Mouse (Mus musculus): ENCODE results near the gene Ptgds. TPM values are rescaled to one million over a fixed set of nuclear protein-coding genes. Genes with fewer than 3 reads are reported as not detected.

Gene Ptgds
- polyA plus RNA-seq, 2 experiments = 2.4 to 4.0 TPM

- H3K9me3 ChIP-seq (ENCODE audit: control insufficient read depth, low read length) = no peaks in the 10 kb centered on the region
- no peak overlapping the region for H3K9ac ChIP-seq (ENCODE audit: low read depth, low read length, severe bottlenecking)
- no peak for ATAC-seq (ENCODE audit: low FRiP score, low read depth)
- TF ChIP-seq POLR2A (IDR thresholded peaks at IDR 0.05; ENCODE audit: borderline replicate concordance, extremely low read depth, insufficient read depth, insufficient read length) = no peak
- no peak overlapping the region for H3K27ac ChIP-seq (replicated peaks; ENCODE audit: low read depth, low read length)
- DNase-seq (ENCODE audit: low spot score) = no peak
- no peak overlapping the region for H3K4me3 ChIP-seq (replicated peaks; ENCODE audit: low read length)
- no peak overlapping the region for H3K4me2 ChIP-seq (replicated peaks; ENCODE audit: low read depth, low read length, severe bottlenecking)
- H3K36me3 ChIP-seq (ENCODE audit: control insufficient read depth, insufficient read depth, low read length) = no peaks in the 10 kb centered on the region
- no peaks in the 10 kb centered on the region for H3K27me3 ChIP-seq (ENCODE audit: control insufficient read depth, insufficient read depth, low read length)
- H3K4me1 ChIP-seq (ENCODE audit: control insufficient read depth, insufficient read depth, low read length) = no peaks in the 10 kb centered on the region
- WGBS = 83% methylated on average over 7 of the region's 7 CpGs
Observed at GRCm38 (mm10) chr2:25488671-25489068, 18.8 kb upstream of the Ptgds start.

- Histone ChIP-seq H3K9me3 (ENCODE audit: control insufficient read depth, low read length) (no peaks in the 10 kb centered on the region), H3K27me3 (ENCODE audit: control insufficient read depth, insufficient read depth, low read length) (no peaks in the 10 kb centered on the region), H3K4me3 (replicated peaks; ENCODE audit: low read length) (no peak overlapping the region), H3K9ac (ENCODE audit: low read depth, low read length, severe bottlenecking) (no peak overlapping the region), H3K36me3 (ENCODE audit: control insufficient read depth, insufficient read depth, low read length) (no peaks in the 10 kb centered on the region), H3K4me1 (ENCODE audit: control insufficient read depth, insufficient read depth, low read length) (no peaks in the 10 kb centered on the region), H3K4me2 (replicated peaks; ENCODE audit: low read depth, low read length, severe bottlenecking) (no peak overlapping the region), H3K27ac (replicated peaks; ENCODE audit: low read depth, low read length) (no peak overlapping the region)
- no peak for DNase-seq (ENCODE audit: low spot score)
- no peak for ATAC-seq (ENCODE audit: low FRiP score, low read depth)
- WGBS = 59% methylated on average over 6 of the region's 6 CpGs
- no peak for TF ChIP-seq POLR2A (IDR thresholded peaks at IDR 0.05; ENCODE audit: borderline replicate concordance, extremely low read depth, insufficient read depth, insufficient read length)
Observed at GRCm38 (mm10) chr2:25487965-25488670, 18.3 kb upstream of the Ptgds start.

- no peak overlapping the region for H3K4me2 ChIP-seq (replicated peaks; ENCODE audit: low read depth, low read length, severe bottlenecking)
- no peak for TF ChIP-seq POLR2A (IDR thresholded peaks at IDR 0.05; ENCODE audit: borderline replicate concordance, extremely low read depth, insufficient read depth, insufficient read length)
- no peak overlapping the region for H3K4me3 ChIP-seq (replicated peaks; ENCODE audit: low read length)
- no peak for DNase-seq (ENCODE audit: low spot score)
- ATAC-seq (ENCODE audit: low FRiP score, low read depth) = no peak
- no peaks in the 10 kb centered on the region for H3K4me1 ChIP-seq (ENCODE audit: control insufficient read depth, insufficient read depth, low read length)
- H3K27ac ChIP-seq (replicated peaks; ENCODE audit: low read depth, low read length) = no peak overlapping the region
- no peak overlapping the region for H3K9ac ChIP-seq (ENCODE audit: low read depth, low read length, severe bottlenecking)
- H3K36me3 ChIP-seq (ENCODE audit: control insufficient read depth, insufficient read depth, low read length) = no peaks in the 10 kb centered on the region
- H3K27me3 ChIP-seq (ENCODE audit: control insufficient read depth, insufficient read depth, low read length) = no peaks in the 10 kb centered on the region
- WGBS = 61% methylated on average over 11 of the region's 11 CpGs
- H3K9me3 ChIP-seq (ENCODE audit: control insufficient read depth, low read length) = no peaks in the 10 kb centered on the region
Observed at GRCm38 (mm10) chr2:25484901-25485647, 15.2 kb upstream of the Ptgds start.

GRCm38 (mm10) chr2:25482969-25483368, 13.1 kb upstream of the Ptgds start:
- H3K27ac ChIP-seq (replicated peaks; ENCODE audit: low read depth, low read length) = no peak overlapping the region
- no peaks in the 10 kb centered on the region for H3K36me3 ChIP-seq (ENCODE audit: control insufficient read depth, insufficient read depth, low read length)
- TF ChIP-seq POLR2A (IDR thresholded peaks at IDR 0.05; ENCODE audit: borderline replicate concordance, extremely low read depth, insufficient read depth, insufficient read length) = no peak
- H3K27me3 ChIP-seq (ENCODE audit: control insufficient read depth, insufficient read depth, low read length) = no peaks in the 10 kb centered on the region
- no peak overlapping the region for H3K4me2 ChIP-seq (replicated peaks; ENCODE audit: low read depth, low read length, severe bottlenecking)
- ATAC-seq (ENCODE audit: low FRiP score, low read depth) = no peak
- no peaks in the 10 kb centered on the region for H3K9me3 ChIP-seq (ENCODE audit: control insufficient read depth, low read length)
- no peak overlapping the region for H3K9ac ChIP-seq (ENCODE audit: low read depth, low read length, severe bottlenecking)
- no peak overlapping the region for H3K4me3 ChIP-seq (replicated peaks; ENCODE audit: low read length)
- no peaks in the 10 kb centered on the region for H3K4me1 ChIP-seq (ENCODE audit: control insufficient read depth, insufficient read depth, low read length)
- DNase-seq (ENCODE audit: low spot score) = peak; percentile 64
- 23% methylated on average over 7 of the region's 7 CpGs for WGBS

GRCm38 (mm10) chr2:25480541-25480940, 10.7 kb upstream of the Ptgds start:
- Histone ChIP-seq H3K27ac (replicated peaks; ENCODE audit: low read depth, low read length) (no peak overlapping the region), H3K27me3 (ENCODE audit: control insufficient read depth, insufficient read depth, low read length) (no peaks in the 10 kb centered on the region), H3K4me3 (replicated peaks; ENCODE audit: low read length) (no peak overlapping the region), H3K4me2 (replicated peaks; ENCODE audit: low read depth, low read length, severe bottlenecking) (no peak overlapping the region), H3K9me3 (ENCODE audit: control insufficient read depth, low read length) (no peaks in the 10 kb centered on the region), H3K4me1 (ENCODE audit: control insufficient read depth, insufficient read depth, low read length) (no peaks in the 10 kb centered on the region), H3K9ac (ENCODE audit: low read depth, low read length, severe bottlenecking) (no peak overlapping the region), H3K36me3 (ENCODE audit: control insufficient read depth, insufficient read depth, low read length) (no peaks in the 10 kb centered on the region)
- no peak for DNase-seq (ENCODE audit: low spot score)
- WGBS = 69% methylated on average over 1 of the region's 1 CpGs
- ATAC-seq (ENCODE audit: low FRiP score, low read depth) = no peak
- TF ChIP-seq POLR2A (IDR thresholded peaks at IDR 0.05; ENCODE audit: borderline replicate concordance, extremely low read depth, insufficient read depth, insufficient read length) = no peak
